Mouse (Mus musculus): ENCODE data around the gene Tex44. TPM values are rescaled to one million over a fixed set of nuclear protein-coding genes. Genes with fewer than 3 reads are reported as not detected.

Gene Tex44
- polyA plus RNA-seq, 1 experiment from 2014 or later: not detected

GRCm38 (mm10) chr1:86400096-86400754 is 25.9 kb upstream of the Tex44 start:
- WGBS: 80% methylated on average over 8 of the region's 8 CpGs
- no peak overlapping the region for H3K27ac ChIP-seq
- no peak for ATAC-seq (ENCODE audit: low FRiP score, low read depth)
- H3K36me3 ChIP-seq: no peaks in the 10 kb centered on the region
- no peaks in the 10 kb centered on the region for H3K27me3 ChIP-seq (replicated peaks)
- no peak overlapping the region for H3K4me3 ChIP-seq
- H3K9ac ChIP-seq: no peak overlapping the region
- H3K4me2 ChIP-seq (replicated peaks): no peak overlapping the region
- H3K4me1 ChIP-seq: no peaks in the 10 kb centered on the region
- 0 out of 2 replicates have a peak, but pooled peaks cover 3% of the 10 kb centered on the region for H3K9me3 ChIP-seq

- no peaks in the 10 kb centered on the region for H3K27me3 ChIP-seq (replicated peaks)
- H3K4me3 ChIP-seq: no peak overlapping the region
- H3K36me3 ChIP-seq: no peaks in the 10 kb centered on the region
- H3K9ac ChIP-seq: no peak overlapping the region
- no peak overlapping the region for H3K27ac ChIP-seq
- 56% methylated on average over 5 of the region's 5 CpGs for WGBS
- 0 out of 2 replicates have a peak, but pooled peaks cover 3% of the 10 kb centered on the region for H3K9me3 ChIP-seq
- H3K4me2 ChIP-seq (replicated peaks): no peak overlapping the region
- no peak for ATAC-seq (ENCODE audit: low FRiP score, low read depth)
- no peaks in the 10 kb centered on the region for H3K4me1 ChIP-seq
Observed at GRCm38 (mm10) chr1:86404834-86405233, 21.3 kb upstream of the Tex44 start.

GRCm38 (mm10) chr1:86406313-86406712 is 19.8 kb upstream of the Tex44 start:
- H3K27me3 ChIP-seq (replicated peaks): no peaks in the 10 kb centered on the region
- 79% methylated on average over 4 of the region's 4 CpGs for WGBS
- H3K9me3 ChIP-seq: 0 out of 2 replicates have a peak, but pooled peaks cover 3% of the 10 kb centered on the region
- H3K4me2 ChIP-seq (replicated peaks): no peak overlapping the region
- H3K36me3 ChIP-seq: no peaks in the 10 kb centered on the region
- ATAC-seq (ENCODE audit: low FRiP score, low read depth): no peak
- no peaks in the 10 kb centered on the region for H3K4me1 ChIP-seq
- H3K9ac ChIP-seq: no peak overlapping the region
- no peak overlapping the region for H3K27ac ChIP-seq
- no peak overlapping the region for H3K4me3 ChIP-seq

- 74% methylated on average over 8 of the region's 8 CpGs for WGBS
- no peak overlapping the region for H3K27ac ChIP-seq
- H3K9me3 ChIP-seq: 0 out of 2 replicates have a peak, but pooled peaks cover 3% of the 10 kb centered on the region
- ATAC-seq (ENCODE audit: low FRiP score, low read depth): no peak
- no peak overlapping the region for H3K9ac ChIP-seq
- H3K36me3 ChIP-seq: no peaks in the 10 kb centered on the region
- H3K4me1 ChIP-seq: no peaks in the 10 kb centered on the region
- H3K27me3 ChIP-seq (replicated peaks): no peaks in the 10 kb centered on the region
- no peak overlapping the region for H3K4me3 ChIP-seq
- H3K4me2 ChIP-seq (replicated peaks): no peak overlapping the region
Observed at GRCm38 (mm10) chr1:86406914-86407313, 19.2 kb upstream of the Tex44 start.

GRCm38 (mm10) chr1:86408515-86408914 is 17.6 kb upstream of the Tex44 start:
- Histone ChIP-seq H3K4me3 (no peak overlapping the region), H3K4me2 (replicated peaks) (no peak overlapping the region), H3K9me3 (0 out of 2 replicates have a peak, but pooled peaks cover 3% of the 10 kb centered on the region), H3K9ac (no peak overlapping the region), H3K27ac (no peak overlapping the region), H3K27me3 (replicated peaks) (no peaks in the 10 kb centered on the region), H3K4me1 (no peaks in the 10 kb centered on the region), H3K36me3 (no peaks in the 10 kb centered on the region)
- WGBS: 88% methylated on average over 10 of the region's 10 CpGs
- ATAC-seq (ENCODE audit: low FRiP score, low read depth): no peak

GRCm38 (mm10) chr1:86409476-86409875 is 16.7 kb upstream of the Tex44 start:
- Histone ChIP-seq H3K4me3 (no peak overlapping the region), H3K9ac (no peak overlapping the region), H3K4me1 (no peaks in the 10 kb centered on the region), H3K36me3 (no peaks in the 10 kb centered on the region), H3K9me3 (0 out of 2 replicates have a peak, but pooled peaks cover 3% of the 10 kb centered on the region), H3K27ac (no peak overlapping the region), H3K27me3 (replicated peaks) (no peaks in the 10 kb centered on the region), H3K4me2 (replicated peaks) (no peak overlapping the region)
- 90% methylated on average over 2 of the region's 2 CpGs for WGBS
- no peak for ATAC-seq (ENCODE audit: low FRiP score, low read depth)

GRCm38 (mm10) chr1:86414715-86415114 is 11.4 kb upstream of the Tex44 start:
- Histone ChIP-seq H3K9me3 (no peaks in the 10 kb centered on the region), H3K4me2 (replicated peaks) (no peak overlapping the region), H3K4me3 (no peak overlapping the region), H3K4me1 (no peaks in the 10 kb centered on the region), H3K27me3 (replicated peaks) (no peaks in the 10 kb centered on the region), H3K27ac (no peak overlapping the region), H3K9ac (no peak overlapping the region), H3K36me3 (no peaks in the 10 kb centered on the region)
- ATAC-seq (ENCODE audit: low FRiP score, low read depth): no peak
- 88% methylated on average over 5 of the region's 5 CpGs for WGBS

- H3K9ac ChIP-seq: no peak overlapping the region
- no peaks in the 10 kb centered on the region for H3K9me3 ChIP-seq
- ATAC-seq (ENCODE audit: low FRiP score, low read depth): no peak
- WGBS: 79% methylated on average over 2 of the region's 2 CpGs
- H3K27me3 ChIP-seq (replicated peaks): no peaks in the 10 kb centered on the region
- H3K27ac ChIP-seq: no peak overlapping the region
- H3K4me2 ChIP-seq (replicated peaks): no peak overlapping the region
- H3K4me1 ChIP-seq: no peaks in the 10 kb centered on the region
- no peak overlapping the region for H3K4me3 ChIP-seq
- H3K36me3 ChIP-seq: no peaks in the 10 kb centered on the region
Observed at GRCm38 (mm10) chr1:86415144-86415543, 11.0 kb upstream of the Tex44 start.

GRCm38 (mm10) chr1:86415612-86416184 is 10.4 kb upstream of the Tex44 start:
- H3K36me3 ChIP-seq: no peaks in the 10 kb centered on the region
- no peak overlapping the region for H3K27ac ChIP-seq
- no peak for ATAC-seq (ENCODE audit: low FRiP score, low read depth)
- 70% methylated on average over 7 of the region's 7 CpGs for WGBS
- H3K4me1 ChIP-seq: no peaks in the 10 kb centered on the region; the same call in 1 of the 2 replicates
- H3K27me3 ChIP-seq (replicated peaks): no peaks in the 10 kb centered on the region
- H3K4me2 ChIP-seq (replicated peaks): no peak overlapping the region
- no peak overlapping the region for H3K9ac ChIP-seq
- H3K9me3 ChIP-seq: no peaks in the 10 kb centered on the region
- no peak overlapping the region for H3K4me3 ChIP-seq

GRCm38 (mm10) chr1:86416321-86416720 is 9.8 kb upstream of the Tex44 start:
- Histone ChIP-seq H3K4me1 (peaks cover 6% of the 10 kb centered on the region; the same call in 1 of the 2 replicates), H3K27me3 (replicated peaks) (no peaks in the 10 kb centered on the region), H3K27ac (no peak overlapping the region), H3K4me2 (replicated peaks) (no peak overlapping the region), H3K4me3 (no peak overlapping the region), H3K36me3 (no peaks in the 10 kb centered on the region), H3K9ac (no peak overlapping the region), H3K9me3 (no peaks in the 10 kb centered on the region)
- 68% methylated on average over 6 of the region's 6 CpGs for WGBS
- no peak for ATAC-seq (ENCODE audit: low FRiP score, low read depth)

- 17% methylated on average over 10 of the region's 10 CpGs for WGBS
- no peak overlapping the region for H3K27ac ChIP-seq
- no peaks in the 10 kb centered on the region for H3K27me3 ChIP-seq (replicated peaks)
- H3K36me3 ChIP-seq: no peaks in the 10 kb centered on the region
- ATAC-seq (ENCODE audit: low FRiP score, low read depth): no peak
- H3K4me2 ChIP-seq (replicated peaks): no peak overlapping the region
- no peak overlapping the region for H3K9ac ChIP-seq
- H3K4me1 ChIP-seq: peaks cover 21% of the 10 kb centered on the region
- H3K4me3 ChIP-seq: no peak overlapping the region
- H3K9me3 ChIP-seq: no peaks in the 10 kb centered on the region
Observed at GRCm38 (mm10) chr1:86421007-86421406, 5.1 kb upstream of the Tex44 start.

- ATAC-seq (ENCODE audit: low FRiP score, low read depth): no peak
- H3K36me3 ChIP-seq: no peaks in the 10 kb centered on the region
- H3K27me3 ChIP-seq (replicated peaks): no peaks in the 10 kb centered on the region
- 69% methylated on average over 5 of the region's 5 CpGs for WGBS
- H3K4me2 ChIP-seq (replicated peaks): no peak overlapping the region
- H3K27ac ChIP-seq: 0 out of 2 replicates have a peak overlapping the region, but pooled peaks have one; percentile 7
- no peak overlapping the region for H3K9ac ChIP-seq
- H3K4me3 ChIP-seq: no peak overlapping the region
- H3K9me3 ChIP-seq: no peaks in the 10 kb centered on the region
- peaks cover 21% of the 10 kb centered on the region for H3K4me1 ChIP-seq
Observed at GRCm38 (mm10) chr1:86423879-86424278, 2.2 kb upstream of the Tex44 start.

- WGBS: 86% methylated on average over 1 of the region's 1 CpGs
- Histone ChIP-seq H3K9me3 (no peaks in the 10 kb centered on the region), H3K27me3 (replicated peaks) (no peaks in the 10 kb centered on the region), H3K4me1 (peaks cover 21% of the 10 kb centered on the region), H3K36me3 (no peaks in the 10 kb centered on the region), H3K9ac (no peak overlapping the region), H3K27ac (peak overlapping the region; percentile 7; the same call in 1 of the 2 replicates), H3K4me2 (replicated peaks) (no peak overlapping the region), H3K4me3 (no peak overlapping the region)
- peak; percentile 32 for ATAC-seq (ENCODE audit: low FRiP score, low read depth)
Observed at GRCm38 (mm10) chr1:86424336-86424735, 1.8 kb upstream of the Tex44 start.
